Mouse (Mus musculus) 3134 (cell line): ENCODE measurements around the gene Agpat2.

Experiments used
- DNase-seq: peaks from one replicate; pipeline ENCODE4 v3.0.0-alpha.2; 2011; ENCODE audit warnings: low spot score; ENCODE audit not compliant: insufficient read length; ENCODE audit errors: extremely low read depth

Agpat2 gene

DNA sequence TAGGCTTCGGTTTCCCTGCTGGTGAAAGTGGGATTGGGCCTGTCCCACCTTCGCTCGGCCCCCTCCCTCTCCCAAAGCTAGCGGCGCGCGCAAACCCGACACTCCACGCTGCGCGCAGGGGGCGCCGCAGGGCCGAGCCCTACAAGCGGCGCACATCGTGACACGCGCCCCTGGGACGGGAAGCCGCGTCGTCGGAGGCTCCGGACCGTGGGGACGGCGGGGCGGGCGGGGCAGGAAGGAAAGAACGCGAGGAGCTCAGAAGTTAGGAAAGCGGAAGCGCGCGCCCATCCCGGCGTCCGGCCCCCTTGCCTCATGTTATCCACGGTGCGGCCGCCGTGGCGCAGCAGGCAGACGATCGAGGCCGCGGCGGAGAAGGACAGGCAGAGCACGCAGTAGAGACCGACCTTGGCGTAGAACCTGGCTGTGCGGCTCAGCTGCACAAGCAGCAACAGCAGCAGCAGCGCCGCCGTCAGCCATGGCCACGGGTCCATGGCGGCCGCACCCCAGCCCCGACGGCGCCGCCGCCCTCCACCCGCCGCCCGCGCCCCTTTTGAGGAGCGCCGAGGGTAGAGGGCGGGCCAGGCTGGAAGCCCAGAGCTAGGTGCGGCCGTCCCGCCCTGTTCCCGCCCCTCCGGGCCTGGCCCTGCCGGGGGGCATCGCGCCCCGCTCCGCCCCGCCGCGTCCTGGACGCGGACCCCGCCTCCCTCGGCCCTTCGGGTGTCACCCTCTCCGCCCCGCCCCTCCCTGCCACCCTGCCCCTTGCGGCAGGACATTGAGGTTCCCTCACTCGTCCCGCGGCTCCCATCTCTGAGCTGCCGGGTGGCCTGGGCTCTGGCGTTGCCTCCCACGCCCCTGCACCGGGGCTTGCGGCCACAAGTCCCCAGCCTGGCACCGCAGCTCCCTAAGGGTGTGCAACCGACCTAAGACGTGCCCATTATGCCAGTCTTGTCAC lies at the start of gene Agpat2:
TSS of gene Agpat2 (minus strand) at position 698 of the 952 bp plus-strand sequence.
- peak; percentile 93 for DNase-seq

DNA sequence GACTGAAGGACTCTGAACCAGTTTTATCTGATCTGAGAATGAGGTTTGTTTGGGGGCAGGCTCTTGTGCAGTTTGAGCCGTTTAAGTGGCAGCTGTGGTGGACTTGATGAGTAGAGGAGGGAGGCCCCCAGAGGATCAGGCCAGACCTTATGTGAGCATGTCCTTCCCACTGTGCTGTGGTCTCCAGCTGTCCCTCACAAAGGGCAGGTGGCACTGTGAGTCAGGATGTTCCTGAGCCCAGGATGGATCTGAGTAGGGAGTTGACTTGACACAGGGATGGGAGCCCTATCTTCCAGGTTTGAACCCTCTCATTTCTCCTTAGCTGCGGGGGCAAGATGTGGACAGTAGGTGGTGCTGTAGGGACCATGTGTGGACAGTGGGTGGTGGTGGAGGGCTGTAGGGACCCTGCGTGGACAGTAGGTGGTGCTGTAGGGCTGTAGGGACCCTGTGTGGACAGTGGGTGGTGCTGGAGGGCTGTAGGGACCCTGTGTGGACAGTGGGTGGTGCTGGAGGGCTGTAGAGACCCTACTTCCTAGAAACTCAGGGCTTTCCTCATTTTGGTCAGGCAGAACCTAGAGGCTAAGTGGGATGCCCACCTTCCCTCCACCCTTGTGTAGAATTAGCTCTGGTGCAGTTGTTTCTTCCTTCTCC lies 42.6 kb upstream of the Agpat2 start:
- peak; percentile 75 for DNase-seq

- DNase-seq: no peak
Observed at GRCm38 (mm10) chr2:26643942-26644341, 39.7 kb upstream of the Agpat2 start.

GRCm38 (mm10) chr2:26641006-26641647 lies 36.9 kb upstream of the Agpat2 start:
- DNase-seq: no peak

GRCm38 (mm10) chr2:26639838-26640830 lies 35.9 kb upstream of the Agpat2 start:
- peak; percentile 89 for DNase-seq

DNA sequence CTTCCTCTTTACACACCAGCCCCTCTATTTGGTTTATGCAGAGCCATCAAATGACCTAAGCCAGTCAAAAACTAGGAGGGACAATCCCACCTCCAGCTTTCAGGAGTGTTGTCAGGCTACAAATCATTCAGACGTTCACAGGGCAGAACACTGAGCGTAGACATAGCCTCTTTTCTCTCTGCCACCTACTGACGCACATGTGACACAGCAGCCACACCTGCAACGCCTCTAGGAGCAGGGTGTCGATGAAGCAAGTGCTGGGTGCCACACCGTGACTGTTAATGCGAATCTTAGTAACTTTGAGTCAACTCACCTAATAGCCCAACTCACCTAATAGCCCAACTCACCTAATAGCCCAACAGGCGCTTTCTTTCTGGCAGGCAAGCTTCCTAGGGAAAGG lies 34.9 kb upstream of the Agpat2 start:
- DNase-seq: no peak

DNA sequence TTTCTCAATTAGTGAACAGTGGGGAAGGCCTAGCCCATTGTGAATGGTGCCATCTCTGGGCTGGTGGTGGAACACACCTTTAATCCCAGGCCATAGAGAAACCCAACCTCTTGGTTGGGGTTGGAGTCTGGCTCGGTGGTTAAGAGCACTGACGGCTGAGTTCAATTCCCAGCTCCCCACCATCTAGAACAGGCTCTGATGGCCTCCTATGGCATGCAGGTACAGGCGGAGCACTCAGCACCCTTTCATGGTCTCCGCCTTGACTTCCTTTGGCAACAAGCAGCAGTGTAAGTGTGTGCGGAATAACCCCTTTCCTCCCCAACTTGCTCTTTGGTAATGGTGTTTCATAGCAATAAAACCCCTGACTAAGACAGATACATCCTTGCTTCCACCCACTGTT lies 34.4 kb upstream of the Agpat2 start:
- no peak for DNase-seq

DNA sequence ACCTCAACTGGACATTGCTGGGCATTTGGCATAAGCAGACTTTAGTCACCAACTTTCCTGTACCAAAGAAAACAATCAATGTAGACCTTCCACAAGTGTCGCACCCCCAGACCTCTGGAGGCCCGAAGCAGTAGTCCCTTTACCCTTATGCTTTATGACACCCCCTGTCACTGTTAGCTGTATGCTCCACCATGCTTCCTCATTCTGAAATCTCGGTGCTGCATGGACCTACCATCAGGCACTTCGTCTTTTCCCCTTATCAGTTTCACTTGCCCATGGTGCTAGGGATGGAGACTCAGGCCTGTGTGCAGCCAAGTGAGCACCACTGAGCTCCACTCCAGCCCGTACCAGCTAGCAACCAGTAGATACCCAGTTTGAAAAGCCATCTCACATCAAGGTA lies 33.8 kb upstream of the Agpat2 start:
- DNase-seq: no peak

DNA sequence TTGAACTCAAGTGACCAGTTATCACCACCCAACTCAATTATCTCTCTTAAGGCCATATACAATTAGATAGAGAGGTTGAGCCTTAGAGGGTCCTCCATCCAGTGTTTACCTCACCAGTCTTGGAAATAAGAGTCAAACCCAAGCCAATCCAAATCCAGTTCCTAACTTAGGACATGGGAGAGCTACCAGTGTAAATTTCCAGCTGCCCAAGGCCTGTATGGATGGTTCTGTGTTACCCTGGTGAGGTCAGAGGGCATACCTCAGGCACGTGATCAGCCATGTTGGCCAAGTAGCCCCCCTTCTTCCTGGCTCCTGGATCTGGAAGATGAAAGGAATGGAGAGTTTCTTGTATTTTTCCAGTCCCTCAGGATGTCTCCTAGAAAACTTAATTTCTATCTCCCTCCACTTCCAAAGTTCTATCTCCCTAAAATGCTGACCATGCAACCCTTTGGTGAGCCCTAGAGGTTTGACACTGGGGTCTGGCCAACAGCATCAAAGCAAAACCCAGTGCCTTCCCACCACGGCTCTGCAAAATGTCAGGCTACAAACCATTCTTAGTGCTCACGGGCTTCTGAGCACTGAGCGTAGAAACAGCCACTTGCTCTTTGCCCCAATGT lies 33.2 kb upstream of the Agpat2 start:
- no peak for DNase-seq

GRCm38 (mm10) chr2:26636325-26636635 lies 32.1 kb upstream of the Agpat2 start:
- DNase-seq: no peak

DNA sequence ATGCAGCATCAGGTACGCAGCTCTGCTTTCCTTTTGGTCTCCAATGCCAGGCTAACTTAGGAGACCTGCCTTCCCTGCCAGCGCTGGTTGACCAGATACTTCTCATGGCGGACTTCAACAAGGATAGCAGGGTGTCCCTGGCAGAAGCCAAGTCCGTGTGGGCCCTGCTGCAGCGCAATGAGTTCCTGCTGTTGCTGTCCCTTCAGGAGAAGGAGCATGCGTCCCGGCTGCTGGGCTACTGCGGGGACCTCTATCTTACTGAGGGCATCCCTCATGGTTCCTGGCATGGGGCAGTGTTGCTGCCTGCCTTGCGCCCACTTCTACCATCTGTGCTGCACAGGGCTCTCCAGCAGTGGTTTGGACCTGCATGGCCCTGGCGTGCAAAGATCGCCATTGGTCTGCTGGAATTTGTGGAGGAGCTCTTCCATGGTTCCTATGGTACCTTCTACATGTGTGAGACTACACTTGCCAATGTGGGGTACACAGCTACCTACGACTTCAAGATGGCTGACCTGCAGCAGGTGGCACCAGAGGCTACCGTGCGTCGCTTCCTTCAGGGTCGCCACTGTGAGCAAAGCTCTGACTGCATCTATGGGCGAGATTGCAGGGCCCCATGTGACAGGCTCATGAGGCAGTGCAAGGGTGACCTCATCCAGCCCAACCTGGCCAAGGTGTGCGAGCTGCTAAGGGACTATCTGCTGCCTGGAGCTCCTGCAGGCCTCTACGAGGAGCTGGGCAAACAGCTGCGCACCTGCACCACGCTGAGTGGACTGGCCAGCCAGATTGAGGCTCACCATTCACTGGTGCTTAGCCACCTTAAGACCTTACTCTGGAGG lies 31.5 kb upstream of the Agpat2 start:
- DNase-seq: peak; percentile 45

GRCm38 (mm10) chr2:26634629-26635488 lies 30.6 kb upstream of the Agpat2 start:
- DNase-seq: peak; percentile 49

DNA sequence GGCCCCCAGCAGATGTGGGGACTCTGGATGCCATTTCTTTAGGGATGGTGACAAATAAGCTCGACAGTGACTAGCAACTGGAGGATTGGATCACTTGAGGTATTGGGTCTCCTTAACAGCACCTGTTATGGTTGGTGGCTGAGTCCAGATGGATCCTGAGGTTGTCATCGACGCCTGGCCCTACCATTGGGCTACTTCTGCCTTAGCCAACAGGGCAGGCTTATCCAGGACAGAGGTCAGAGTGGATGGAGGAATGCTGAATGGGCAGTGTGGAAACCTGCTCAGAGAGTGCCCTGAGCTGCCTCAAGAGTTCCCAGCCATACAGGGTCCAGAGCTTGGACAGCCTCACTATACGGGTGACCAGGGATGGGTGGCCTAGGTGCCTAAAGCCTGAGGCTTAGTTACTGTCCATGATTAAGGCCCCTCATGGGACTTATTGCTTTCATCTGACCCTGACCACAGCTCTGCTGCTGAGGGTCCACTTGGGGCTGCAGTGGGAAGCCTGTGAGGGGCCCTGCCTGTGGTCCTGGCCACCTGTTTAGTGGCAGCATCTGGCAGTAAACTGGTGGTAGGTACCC lies 29.8 kb upstream of the Agpat2 start:
- no peak for DNase-seq

DNA sequence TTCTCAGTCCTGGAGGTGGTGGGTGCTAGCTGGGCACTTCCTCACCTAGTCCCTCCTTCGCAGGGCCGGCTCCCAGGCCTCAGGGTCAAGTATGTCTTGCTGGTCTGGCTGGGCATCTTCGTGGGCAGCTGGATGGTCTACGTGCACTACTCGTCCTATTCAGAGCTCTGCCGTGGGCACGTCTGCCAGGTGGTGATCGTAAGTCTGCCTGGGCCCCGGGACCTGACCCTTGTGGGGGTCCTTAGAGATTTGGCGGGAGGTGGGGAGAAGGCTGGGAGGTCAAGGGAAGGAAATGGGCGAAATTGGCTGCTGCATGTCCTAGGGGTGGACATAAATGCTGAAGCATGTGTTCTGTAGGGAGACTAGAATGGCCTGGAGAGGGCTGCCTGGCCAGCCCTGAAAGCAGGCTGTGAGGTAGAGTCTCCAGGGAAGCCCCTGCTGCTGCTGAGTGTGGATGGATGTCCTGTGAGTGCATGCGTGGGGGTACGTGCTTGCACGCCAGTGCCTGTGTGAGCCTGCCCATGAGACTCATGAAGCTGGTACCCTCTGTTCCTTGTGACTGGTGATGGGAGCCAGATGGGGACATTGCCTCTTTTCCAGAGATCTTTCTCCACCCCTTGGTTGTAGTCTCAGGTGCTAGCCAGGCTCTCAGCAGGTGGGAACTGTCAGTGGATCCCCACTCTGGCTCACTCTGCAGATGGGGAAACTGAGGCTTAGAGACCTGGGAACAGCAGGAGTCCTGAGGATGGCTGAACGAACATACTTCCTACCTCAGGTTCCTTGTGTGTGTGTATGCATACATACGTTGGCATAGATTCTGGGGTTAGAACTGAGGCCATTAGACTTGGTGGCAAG lies 28.6 kb upstream of the Agpat2 start:
- no peak for DNase-seq

- no peak for DNase-seq
Observed at GRCm38 (mm10) chr2:26628792-26629437, 24.7 kb upstream of the Agpat2 start.
